Mouse (Mus musculus): ENCODE measurements around the gene Dolk.

The Dolk gene

GRCm38 (mm10) chr2:30268371-30268770, 17.8 kb downstream of the Dolk start:
- DNase-seq (ENCODE audit: low spot score in 2 of 2) = no peak

DNA sequence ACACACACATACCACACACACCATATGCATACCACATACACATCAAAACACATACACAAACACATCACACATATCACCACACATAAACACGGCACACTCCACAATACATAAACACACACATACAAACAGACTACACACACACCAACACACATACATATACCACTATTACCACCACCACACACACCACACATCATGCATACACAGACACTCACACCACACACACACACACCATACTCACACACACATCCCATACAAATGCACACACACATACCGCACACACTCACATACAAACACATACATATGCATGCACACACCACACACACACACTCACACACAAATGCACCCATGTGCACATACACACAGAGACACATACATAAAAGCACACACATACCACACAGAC, 18.7 kb downstream of the Dolk start:
- DNase-seq (ENCODE audit: low spot score in 2 of 2) = no peak

DNA sequence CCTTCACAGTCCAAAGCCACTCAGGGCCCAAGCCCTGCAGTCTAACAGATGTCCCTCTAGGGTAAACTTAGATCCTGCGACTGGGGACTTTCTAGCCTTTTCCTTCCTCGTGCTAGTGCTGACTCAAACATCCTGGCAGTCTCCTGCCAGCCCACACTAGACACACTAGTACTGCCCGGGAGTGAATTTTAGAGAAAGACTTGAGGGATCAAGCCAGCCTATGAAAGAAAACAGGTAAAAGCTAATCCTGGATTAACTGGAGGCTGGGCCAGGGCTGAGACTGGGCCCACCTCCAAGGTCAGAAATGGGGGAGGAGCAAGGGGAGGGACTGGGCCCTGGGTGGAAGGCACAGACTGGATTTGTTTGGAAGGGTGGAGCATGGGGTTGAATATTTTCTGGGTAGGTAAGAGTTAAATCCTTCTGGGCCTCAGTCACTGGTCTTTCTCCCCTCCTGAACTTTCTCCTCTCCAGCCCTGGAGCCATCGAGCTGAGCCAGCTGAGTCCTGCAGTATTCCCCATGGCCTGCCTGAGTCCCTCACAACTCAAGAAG, 19.7 kb downstream of the Dolk start:
- no peak for DNase-seq (ENCODE audit: low spot score in 2 of 2)

- no peak for DNase-seq (ENCODE audit: low spot score in 2 of 2)
These were observed 20.3 kb downstream of the Dolk start, which contains the start of gene Phyhd1 for GRCm38 (mm10) chr2:30265767-30266253. TSS of gene Phyhd1 (plus strand) at chr2:30266203.

DNA sequence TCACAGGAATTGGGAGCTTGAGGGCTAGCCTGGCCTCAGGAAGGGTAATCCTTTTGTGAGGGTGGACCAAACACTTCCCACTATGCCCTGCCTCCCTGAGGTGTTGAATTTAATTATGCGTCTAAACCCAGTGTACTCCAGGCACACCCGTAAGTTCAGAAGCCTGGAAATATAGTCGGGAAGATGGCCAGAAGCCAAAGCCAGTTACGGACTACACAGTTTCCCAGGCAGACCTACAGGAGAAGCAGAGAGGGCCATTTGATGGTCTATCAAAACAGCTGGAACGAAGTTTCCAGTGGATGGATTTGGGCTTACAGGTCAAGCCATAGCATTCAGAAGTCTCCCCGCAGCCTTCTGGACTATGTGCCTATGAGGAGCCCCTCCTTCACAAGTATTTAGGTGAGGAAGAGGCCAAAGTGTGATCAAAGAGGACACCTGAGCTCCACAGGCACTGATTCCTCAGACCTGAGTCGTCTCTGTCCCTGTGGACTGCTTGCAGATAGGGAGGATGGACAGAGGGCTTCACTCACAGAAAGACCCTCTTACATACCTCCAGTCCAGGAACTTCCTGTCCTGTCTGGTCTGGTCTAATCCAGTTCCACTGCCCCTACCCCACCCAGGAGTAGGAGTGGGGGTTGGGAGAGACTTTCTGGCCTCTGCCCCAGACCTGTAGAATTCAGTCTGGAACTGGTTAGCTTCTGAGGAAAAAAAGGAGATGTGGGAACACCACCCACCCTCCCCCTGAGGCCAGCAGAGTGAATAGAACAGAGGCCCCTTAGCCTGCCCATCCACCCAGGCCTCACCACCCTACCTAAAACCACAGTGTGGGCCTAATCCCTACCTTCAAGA, 21.2 kb downstream of the Dolk start:
- DNase-seq (ENCODE audit: low spot score in 2 of 2) = no peak

DNA sequence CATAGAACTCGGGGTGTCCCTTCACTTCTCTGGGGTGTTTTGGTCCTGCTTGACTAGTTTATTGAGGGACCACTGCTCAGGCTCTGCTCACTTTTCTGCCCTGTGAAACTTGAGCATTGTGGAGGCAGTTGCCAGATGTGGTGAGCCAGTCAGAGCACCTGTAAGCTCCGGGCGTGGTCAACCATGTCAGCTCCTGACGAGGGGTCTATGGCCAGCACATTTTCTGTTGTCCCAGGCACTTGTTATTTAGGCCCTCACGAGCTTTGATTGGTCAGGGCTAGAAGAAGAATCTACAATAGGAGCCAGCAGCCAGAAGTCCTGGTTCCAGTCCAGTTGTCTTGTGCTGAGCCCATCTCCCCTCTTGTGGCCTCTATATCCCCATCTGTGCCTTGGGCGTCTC, 22.3 kb downstream of the Dolk start:
- DNase-seq (ENCODE audit: low spot score in 2 of 2) = no peak

GRCm38 (mm10) chr2:30262840-30263441, 23.2 kb downstream of the Dolk start:
- DNase-seq (ENCODE audit: low spot score in 2 of 2) = no peak

GRCm38 (mm10) chr2:30261921-30262839, 24.0 kb downstream of the Dolk start:
- DNase-seq (ENCODE audit: low spot score in 2 of 2) = no peak

GRCm38 (mm10) chr2:30261064-30261736, 24.9 kb downstream of the Dolk start:
- no peak for DNase-seq (ENCODE audit: low spot score in 2 of 2)

GRCm38 (mm10) chr2:30259131-30260064, 26.7 kb downstream of the Dolk start:
- no peak for DNase-seq (ENCODE audit: low spot score in 2 of 2)

- no peak for DNase-seq (ENCODE audit: low spot score in 2 of 2)
These were observed 27.5 kb downstream of the Dolk start for GRCm38 (mm10) chr2:30258600-30258999.

DNA sequence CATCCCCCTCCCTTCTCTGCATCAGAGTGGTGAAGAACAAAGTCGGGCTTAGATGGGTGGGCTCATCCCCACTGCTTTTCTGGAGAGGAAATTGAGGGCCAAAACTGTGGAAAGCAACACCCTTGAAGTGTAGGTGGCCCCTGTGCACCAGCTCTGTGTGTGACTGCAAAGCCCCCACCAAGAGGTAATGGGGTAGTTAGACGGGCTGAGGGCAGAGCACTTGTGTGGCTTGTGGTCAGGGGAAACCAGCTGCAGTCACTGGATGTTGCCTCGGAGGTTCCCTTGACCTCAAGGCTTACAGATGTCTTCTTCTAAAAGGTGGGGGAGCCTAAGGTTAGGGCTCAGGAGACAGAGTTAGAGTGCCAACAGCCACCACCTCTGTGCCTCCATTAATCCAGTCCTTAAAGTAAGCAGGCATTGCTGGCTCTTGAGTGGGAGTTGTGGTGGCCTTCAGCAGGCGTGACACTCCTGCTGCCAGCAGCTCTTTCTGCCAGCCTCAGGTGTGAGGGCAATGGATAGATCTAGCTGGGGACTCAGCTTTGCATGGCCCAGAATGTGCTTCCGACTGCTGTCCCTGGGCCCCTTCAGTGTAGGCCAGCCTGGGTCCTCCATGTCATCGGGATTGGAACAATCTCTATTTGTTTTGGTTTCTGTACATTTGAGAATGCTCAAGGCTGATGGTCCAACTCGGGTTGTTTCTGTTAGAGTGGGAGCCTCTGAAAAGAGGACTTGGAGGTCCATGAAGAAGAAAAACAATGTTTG, 28.3 kb downstream of the Dolk start:
- DNase-seq (ENCODE audit: low spot score in 2 of 2) = no peak

- DNase-seq (ENCODE audit: low spot score in 2 of 2) = no peak
These were observed 29.4 kb downstream of the Dolk start for GRCm38 (mm10) chr2:30256616-30257350.

DNA sequence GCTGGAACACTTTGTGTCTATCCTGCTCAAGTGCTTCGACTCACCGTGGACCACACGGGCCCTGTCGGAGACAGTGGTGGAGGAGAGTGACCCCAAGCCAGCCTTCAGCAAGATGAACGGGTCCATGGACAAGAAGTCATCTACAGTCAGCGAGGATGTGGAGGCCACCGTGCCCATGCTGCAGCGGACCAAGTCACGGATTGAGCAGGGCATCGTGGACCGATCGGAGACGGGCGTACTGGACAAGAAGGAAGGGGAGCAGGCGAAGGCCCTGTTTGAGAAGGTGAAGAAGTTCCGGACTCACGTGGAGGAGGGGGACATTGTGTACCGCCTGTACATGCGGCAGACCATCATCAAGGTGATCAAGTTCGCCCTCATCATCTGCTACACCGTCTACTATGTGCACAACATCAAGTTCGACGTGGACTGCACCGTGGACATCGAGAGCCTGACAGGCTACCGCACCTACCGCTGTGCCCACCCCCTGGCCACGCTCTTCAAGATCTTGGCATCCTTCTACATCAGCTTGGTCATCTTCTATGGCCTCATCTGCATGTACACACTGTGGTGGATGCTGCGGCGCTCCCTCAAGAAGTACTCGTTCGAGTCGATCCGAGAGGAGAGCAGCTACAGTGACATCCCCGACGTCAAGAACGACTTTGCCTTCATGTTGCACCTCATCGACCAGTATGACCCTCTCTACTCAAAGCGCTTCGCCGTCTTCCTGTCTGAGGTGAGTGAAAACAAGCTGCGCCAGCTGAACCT, 30.3 kb downstream of the Dolk start:
- DNase-seq (ENCODE audit: low spot score in 2 of 2) = no peak

DNA sequence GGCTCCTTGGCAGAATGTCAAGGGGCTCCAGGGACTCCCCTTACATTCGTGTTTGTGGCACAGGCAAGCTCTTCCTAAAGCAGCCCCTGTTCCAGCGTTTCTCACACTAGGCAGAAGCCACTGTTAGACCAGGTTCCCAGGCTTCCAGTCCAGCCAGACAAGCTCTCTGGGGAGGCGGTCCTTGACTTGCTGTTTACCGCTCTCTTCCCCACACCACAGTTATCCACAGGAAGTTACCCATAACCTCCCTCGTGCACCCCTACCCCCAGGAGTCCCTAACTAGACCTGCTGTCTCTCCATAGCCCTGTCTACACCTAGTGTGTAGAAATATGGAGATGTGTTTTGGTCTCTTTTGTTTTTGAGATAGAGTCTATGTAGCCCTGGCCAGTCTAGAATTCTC, 32.3 kb downstream of the Dolk start:
- DNase-seq (ENCODE audit: low spot score in 2 of 2) = no peak

DNA sequence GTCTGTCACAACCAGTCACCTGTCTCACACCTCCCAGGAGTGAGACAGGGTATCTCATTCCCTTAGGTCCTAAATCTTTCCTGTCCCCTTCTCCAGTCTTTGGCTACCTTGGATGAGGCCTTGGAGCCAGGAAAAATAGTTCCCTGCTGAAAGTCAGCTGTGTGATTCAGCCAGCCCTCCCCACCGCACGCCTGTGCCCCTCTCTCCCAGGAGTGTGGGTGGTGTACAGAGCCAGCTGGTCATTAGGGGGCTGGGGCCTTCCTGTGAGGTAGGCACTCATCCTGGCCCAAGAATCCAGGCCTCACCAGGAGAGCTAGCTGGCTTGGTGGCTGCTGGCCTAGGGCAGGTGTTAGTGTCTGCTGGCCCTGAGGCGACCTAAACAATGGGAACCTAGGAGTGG, 33.6 kb downstream of the Dolk start:
- DNase-seq (ENCODE audit: low spot score in 2 of 2) = no peak

GRCm38 (mm10) chr2:30251417-30252104, 34.6 kb downstream of the Dolk start:
- peak; percentile 79 to 80 for DNase-seq (ENCODE audit: low spot score in 2 of 2)
